8 mouse cellular contexts compared by ENCODE assay signal in genomic region chr3:100969176-100969917, GRCm38 (mm10). TPM values are rescaled to one million over a fixed set of nuclear protein-coding genes. Genes with fewer than 3 reads are reported as not detected.
DNase-seq lines count a peak whose midpoint lies in the region; ATAC-seq and TF ChIP-seq lines count a peak whose summit lies in the region.

Gene Ttf2 (minus strand): TSS chr3:100969663.

- peak within 1 kb of the TSS; percentile 82 for H3K4me2 ChIP-seq in heart, embryonic 15.5 days
- H3K4me2 ChIP-seq in liver, embryonic 14.5 days (ENCODE audit: low read depth): peak within 1 kb of the TSS; percentile 75
- H3K4me2 ChIP-seq in neural tube, embryonic 11.5 days (ENCODE audit: low read depth): peak within 1 kb of the TSS; percentile 56
- H3K4me2 ChIP-seq in stomach, postnatal 0 days (replicated peaks; ENCODE audit: low read depth): peak within 1 kb of the TSS; percentile 84

- ATAC-seq in heart, embryonic 15.5 days (replicated peaks; ENCODE audit: insufficient number of reproducible peaks, insufficient read depth, low FRiP score, low read depth): peak; percentile 99
- ATAC-seq in liver, embryonic 14.5 days (ENCODE audit: insufficient read depth): peak; percentile 100
- ATAC-seq in neural tube, embryonic 11.5 days (ENCODE audit: insufficient read depth, low FRiP score, low TSS enrichment): peak; percentile 99
- ATAC-seq in stomach, postnatal 0 days (ENCODE audit: low FRiP score, low TSS enrichment): peak; percentile 99

- H3K27me3 ChIP-seq in forebrain, embryonic 10.5 days (ENCODE audit: poor library complexity, severe bottlenecking): no peaks in the 10 kb centered on the region
- no peaks in the 10 kb centered on the region for H3K27me3 ChIP-seq in heart, embryonic 15.5 days
- no peaks in the 10 kb centered on the region for H3K27me3 ChIP-seq in liver, embryonic 14.5 days (ENCODE audit: control insufficient read depth, insufficient read depth, low read length)
- no peaks in the 10 kb centered on the region for H3K27me3 ChIP-seq in neural tube, embryonic 11.5 days (ENCODE audit: control insufficient read depth, insufficient read depth, low read length)
- no peaks in the 10 kb centered on the region for H3K27me3 ChIP-seq in stomach, postnatal 0 days (ENCODE audit: control insufficient read depth, insufficient read depth, low read length)

- H3K36me3 ChIP-seq in forebrain, embryonic 10.5 days (replicated peaks): peaks cover 23% of the 10 kb centered on the region
- no peaks in the 10 kb centered on the region for H3K36me3 ChIP-seq in heart, embryonic 15.5 days
- peaks cover 3% of the 10 kb centered on the region for H3K36me3 ChIP-seq in liver, embryonic 14.5 days (replicated peaks; ENCODE audit: control insufficient read depth, insufficient read depth, low read depth)
- no peaks in the 10 kb centered on the region for H3K36me3 ChIP-seq in neural tube, embryonic 11.5 days (ENCODE audit: control insufficient read depth, insufficient read depth, low read length)
- no peaks in the 10 kb centered on the region for H3K36me3 ChIP-seq in stomach, postnatal 0 days (ENCODE audit: control insufficient read depth, insufficient read depth, low read length)

- under 1% methylated on average over 40 of the region's 40 CpGs for WGBS in forebrain, embryonic 10.5 days
- under 1% methylated on average over 40 of the region's 40 CpGs for WGBS in heart, embryonic 15.5 days
- WGBS in liver, embryonic 14.5 days (ENCODE audit: insufficient replicate concordance): under 1% methylated on average over 40 of the region's 40 CpGs
- WGBS in neural tube, embryonic 11.5 days: under 1% methylated on average over 40 of the region's 40 CpGs
- under 1% methylated on average over 40 of the region's 40 CpGs for WGBS in stomach, postnatal 0 days

- peak within 1 kb of the TSS; percentile 66 for H3K4me3 ChIP-seq in forebrain, embryonic 10.5 days
- H3K4me3 ChIP-seq in heart, embryonic 15.5 days: peak within 1 kb of the TSS; percentile 70
- H3K4me3 ChIP-seq in liver, embryonic 14.5 days (ENCODE audit: insufficient read depth in 1 of 2, low read depth in 2 of 2, low read length in 2 of 2): peak within 1 kb of the TSS; percentile 74 to 88
- H3K4me3 ChIP-seq in neural tube, embryonic 11.5 days (ENCODE audit: low read depth, low read length): peak within 1 kb of the TSS; percentile 56
- H3K4me3 ChIP-seq in stomach, postnatal 0 days (ENCODE audit: low read depth, low read length): peak within 1 kb of the TSS; percentile 65

- no peak for TF ChIP-seq CTCF in liver, embryonic 14.5 days (IDR thresholded peaks at IDR 0.05; ENCODE audit: low read depth)
- no peak for TF ChIP-seq CTCF in stomach, postnatal 0 days (IDR thresholded peaks at IDR 0.05; ENCODE audit: low read depth)

- H3K4me1 ChIP-seq in forebrain, embryonic 10.5 days: peaks cover 13% of the 10 kb centered on the region
- H3K4me1 ChIP-seq in heart, embryonic 15.5 days (replicated peaks): peaks cover 9% of the 10 kb centered on the region
- H3K4me1 ChIP-seq in liver, embryonic 14.5 days (replicated peaks; ENCODE audit: control insufficient read depth in 2 of 2, insufficient read depth in 2 of 2, low read length in 1 of 2): peaks cover 0 to 6% of the 10 kb centered on the region in 2 experiments; a peak in 3 of 4 replicates
- H3K4me1 ChIP-seq in neural tube, embryonic 11.5 days (ENCODE audit: control insufficient read depth, insufficient read depth, low read length): no peaks in the 10 kb centered on the region
- no peaks in the 10 kb centered on the region; the same call in 1 of the 2 replicates for H3K4me1 ChIP-seq in stomach, postnatal 0 days (replicated peaks; ENCODE audit: control insufficient read depth, insufficient read depth)

- TF ChIP-seq EP300 in liver, embryonic 14.5 days (IDR thresholded peaks at IDR 0.05; ENCODE audit: low read depth): no peak
- TF ChIP-seq EP300 in stomach, postnatal 0 days (optimal IDR thresholded peaks at IDR 0.05): no peak

- H3K9ac ChIP-seq in heart, embryonic 15.5 days: peak within 1 kb of the TSS; percentile 73
- peak within 1 kb of the TSS; percentile 78 for H3K9ac ChIP-seq in liver, embryonic 14.5 days (replicated peaks)
- peak within 1 kb of the TSS; percentile 64 for H3K9ac ChIP-seq in neural tube, embryonic 11.5 days (ENCODE audit: low read length)
- peak within 1 kb of the TSS; percentile 72 for H3K9ac ChIP-seq in stomach, postnatal 0 days (ENCODE audit: low read length)

- no peaks in the 10 kb centered on the region for H3K9me3 ChIP-seq in forebrain, embryonic 10.5 days
- H3K9me3 ChIP-seq in heart, embryonic 15.5 days (replicated peaks): no peaks in the 10 kb centered on the region
- no peaks in the 10 kb centered on the region for H3K9me3 ChIP-seq in liver, embryonic 14.5 days (ENCODE audit: control insufficient read depth, low read length)
- no peaks in the 10 kb centered on the region for H3K9me3 ChIP-seq in neural tube, embryonic 11.5 days (ENCODE audit: control insufficient read depth, low read length)
- no peaks in the 10 kb centered on the region for H3K9me3 ChIP-seq in stomach, postnatal 0 days (ENCODE audit: control insufficient read depth, low read length)

- peak within 1 kb of the TSS; percentile 91 for H3K27ac ChIP-seq in forebrain, embryonic 10.5 days
- peak within 1 kb of the TSS; percentile 55 for H3K27ac ChIP-seq in heart, embryonic 15.5 days
- no peak within 1 kb of the TSS for H3K27ac ChIP-seq in liver, embryonic 14.5 days
- H3K27ac ChIP-seq in neural tube, embryonic 11.5 days (ENCODE audit: low read depth, low read length): no peak within 1 kb of the TSS
- no peak within 1 kb of the TSS for H3K27ac ChIP-seq in stomach, postnatal 0 days (replicated peaks)

- DNase-seq in CD8-positive naive resting alpha-beta T cell, adult 2 months (ENCODE audit: low read depth in 2 of 2, low spot score in 2 of 2): peak; percentile 79 to 92
- peak; percentile 87 for DNase-seq in c-Kit-positive CD71-negative TER-119-negative erythroid progenitor cells, embryonic 14.5 days (ENCODE audit: low read depth)
- DNase-seq in forebrain, embryonic 10.5 days (ENCODE audit: extremely low spot score, low spot score): peak; percentile 94
- peak; percentile 96 for DNase-seq in kidney, postnatal 25 days
- DNase-seq in liver, embryonic 14.5 days (ENCODE audit: low read depth in 3 of 3, low spot score in 3 of 3): peak; percentile 86 to 89 (median 87)
- DNase-seq in neural tube, embryonic 11.5 days (ENCODE audit: low spot score): peak; percentile 92
- DNase-seq in stomach, postnatal 0 days (ENCODE audit: low spot score): peak; percentile 95

RNA-seq across cellular contexts. Expression of gene Ttf2, which starts in this region (rescaled TPM):
- 35.6 and 36.0 TPM in 2 replicates for polyA plus RNA-seq in forebrain, embryonic 10.5 days (2016; fragmentation: Nextera tagmentation; extraction: Ambion mirVana)
- 8.2 and 10.8 TPM in 2 replicates for polyA plus RNA-seq in heart, embryonic 15.5 days (2015; fragmentation: Nextera tagmentation; extraction: Ambion mirVana)
- polyA plus RNA-seq in liver, embryonic 14.5 days (2012; rRNA removed): 4.3 and 6.8 TPM in 2 replicates
- polyA plus RNA-seq in liver, embryonic 14.5 days (2014; fragmentation: Nextera tagmentation; extraction: Ambion mirVana): 6.8 and 7.0 TPM in 2 replicates
- 24.7 and 25.4 TPM in 2 replicates for polyA plus RNA-seq in neural tube, embryonic 11.5 days (2014; fragmentation: Nextera tagmentation; extraction: Ambion mirVana)
- 3.6 and 4.1 TPM in 2 replicates for polyA plus RNA-seq in stomach, postnatal 0 days (2015; fragmentation: Nextera tagmentation; extraction: Ambion mirVana)

Comparison
In these comparisons a context has a peak if more than half of its experiments do, and no peak if none do; other contexts are left out.
1. H3K27ac ChIP-seq: peak in forebrain, embryonic 10.5 days (single experiment) and heart, embryonic 15.5 days (single experiment); none in liver, embryonic 14.5 days (single experiment), neural tube, embryonic 11.5 days (single experiment) and stomach, postnatal 0 days (single experiment).
2. Peak in every context shown above with its lines, with median percentiles within 50 percentile points of each other: DNase-seq, H3K4me3 ChIP-seq, ATAC-seq, H3K4me2 ChIP-seq and H3K9ac ChIP-seq.